Mouse (Mus musculus): ENCODE measurements around the gene Nmnat2. TPM values are rescaled to one million over a fixed set of nuclear protein-coding genes. Genes with fewer than 3 reads are reported as not detected.

Nmnat2 gene
- polyA plus RNA-seq, 1 experiment from 2014 or later = 3.8 TPM

DNA sequence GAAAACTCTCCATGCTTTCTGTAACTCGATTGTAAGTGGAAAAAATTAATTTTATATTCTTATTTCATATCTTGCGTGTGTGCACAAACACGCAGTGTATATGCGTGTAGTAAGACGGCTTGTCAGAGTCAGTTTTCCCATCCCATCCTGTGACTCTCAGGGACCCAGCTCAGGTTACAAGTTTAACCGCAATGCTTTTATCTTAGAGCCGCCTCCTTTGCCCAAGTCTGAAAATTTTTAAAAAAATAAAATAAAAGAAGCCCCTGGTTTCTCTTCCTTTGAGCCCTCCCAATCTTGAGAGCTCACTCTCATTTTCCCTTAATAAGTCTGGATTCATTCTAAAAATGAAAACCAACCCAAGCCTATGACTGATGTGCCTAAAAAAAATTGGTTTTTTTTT is 98.8 kb downstream of the Nmnat2 start:
- H3K36me3 ChIP-seq (ENCODE audit: control insufficient read depth, insufficient read depth, low read length) = no peaks in the 10 kb centered on the region
- ATAC-seq (ENCODE audit: low read depth) = no peak
- no peak overlapping the region for H3K4me2 ChIP-seq (ENCODE audit: low read depth, low read length)
- no peaks in the 10 kb centered on the region for H3K9me3 ChIP-seq (ENCODE audit: control insufficient read depth, low read length)
- H3K9ac ChIP-seq (ENCODE audit: low read length) = no peak overlapping the region
- H3K4me3 ChIP-seq (ENCODE audit: low read length) = no peak overlapping the region
- WGBS = 34% methylated on average over 7 of the region's 7 CpGs
- no peak overlapping the region for H3K27ac ChIP-seq (ENCODE audit: low read length)
- H3K4me1 ChIP-seq (replicated peaks; ENCODE audit: control insufficient read depth, insufficient read depth, low read length) = peaks cover 24% of the 10 kb centered on the region
- no peaks in the 10 kb centered on the region for H3K27me3 ChIP-seq (ENCODE audit: control insufficient read depth, insufficient read depth, low read depth, low read length)

DNA sequence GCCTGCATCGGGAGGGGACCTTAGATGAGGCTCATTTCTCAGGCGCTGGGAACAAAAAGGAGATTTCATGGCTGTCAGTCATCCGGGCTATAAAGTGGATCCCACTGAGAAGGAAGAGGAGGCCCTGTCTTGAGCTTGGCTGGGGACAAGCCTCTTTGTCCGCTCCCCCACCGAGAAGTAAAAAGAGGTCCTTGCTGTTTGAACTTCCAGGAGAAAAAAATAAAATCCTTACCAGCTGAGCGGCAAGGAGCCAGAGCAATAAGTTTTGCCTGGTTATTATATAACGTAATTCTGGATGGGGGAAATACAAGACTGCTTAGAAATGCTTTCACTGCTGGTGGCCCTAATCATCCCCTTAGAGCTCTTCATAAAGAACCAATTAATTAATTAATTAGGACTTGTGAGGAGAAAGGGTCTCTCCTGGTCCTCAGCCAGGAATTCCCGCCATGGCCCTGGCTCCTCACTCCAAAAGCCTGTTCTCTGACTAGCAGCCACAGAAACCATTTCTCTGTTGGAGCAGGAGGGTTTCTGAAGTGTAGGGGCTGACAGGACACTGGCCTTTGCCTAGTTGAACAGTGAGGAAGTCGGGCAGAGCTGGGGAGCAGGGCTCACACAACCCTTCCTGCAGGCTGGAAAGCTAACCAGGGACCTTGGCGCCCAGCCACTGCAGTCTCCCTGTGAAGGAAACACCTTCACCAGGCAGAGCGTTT is 99.5 kb downstream of the Nmnat2 start:
- Histone ChIP-seq H3K36me3 (ENCODE audit: control insufficient read depth, insufficient read depth, low read length) (no peaks in the 10 kb centered on the region), H3K9ac (ENCODE audit: low read length) (0 out of 2 replicates have a peak overlapping the region, but pooled peaks have one; percentile 21), H3K9me3 (ENCODE audit: control insufficient read depth, low read length) (no peaks in the 10 kb centered on the region), H3K4me1 (replicated peaks; ENCODE audit: control insufficient read depth, insufficient read depth, low read length) (peaks cover 20% of the 10 kb centered on the region), H3K4me2 (ENCODE audit: low read depth, low read length) (no peak overlapping the region), H3K27ac (ENCODE audit: low read length) (peak overlapping the region; percentile 60), H3K4me3 (ENCODE audit: low read length) (no peak overlapping the region), H3K27me3 (ENCODE audit: control insufficient read depth, insufficient read depth, low read depth, low read length) (no peaks in the 10 kb centered on the region)
- no peak; the same call in 1 of the 2 replicates for ATAC-seq (ENCODE audit: low read depth)
- 29% methylated on average over 11 of the region's 11 CpGs for WGBS

DNA sequence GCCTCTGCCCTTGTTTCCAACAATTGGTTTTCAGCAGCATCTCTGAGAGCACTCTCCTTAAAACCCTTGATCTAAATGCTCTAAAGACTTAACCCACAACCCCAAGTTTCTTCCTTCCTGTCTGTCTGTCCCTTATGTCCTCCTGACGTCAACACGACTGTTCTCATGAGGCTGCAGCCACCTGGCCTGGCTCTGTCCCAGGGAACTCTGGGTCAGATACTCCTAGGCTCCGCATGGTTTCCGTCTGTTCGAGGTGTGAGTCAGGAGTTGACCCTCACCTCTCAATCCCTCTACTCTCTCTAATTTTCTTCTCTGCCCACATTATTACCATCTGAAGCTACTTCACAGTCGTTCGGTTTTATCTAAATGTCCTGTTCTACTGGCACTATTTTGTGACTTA is 103.5 kb downstream of the Nmnat2 start:
- no peak overlapping the region for H3K9ac ChIP-seq (ENCODE audit: low read length)
- no peak overlapping the region for H3K4me3 ChIP-seq (ENCODE audit: low read length)
- WGBS = 70% methylated on average over 7 of the region's 7 CpGs
- no peak overlapping the region for H3K27ac ChIP-seq (ENCODE audit: low read length)
- H3K4me1 ChIP-seq (replicated peaks; ENCODE audit: control insufficient read depth, insufficient read depth, low read length) = peaks cover 14% of the 10 kb centered on the region
- no peaks in the 10 kb centered on the region for H3K9me3 ChIP-seq (ENCODE audit: control insufficient read depth, low read length)
- ATAC-seq (ENCODE audit: low read depth) = no peak
- H3K27me3 ChIP-seq (ENCODE audit: control insufficient read depth, insufficient read depth, low read depth, low read length) = no peaks in the 10 kb centered on the region
- no peak overlapping the region for H3K4me2 ChIP-seq (ENCODE audit: low read depth, low read length)
- H3K36me3 ChIP-seq (ENCODE audit: control insufficient read depth, insufficient read depth, low read length) = no peaks in the 10 kb centered on the region

DNA sequence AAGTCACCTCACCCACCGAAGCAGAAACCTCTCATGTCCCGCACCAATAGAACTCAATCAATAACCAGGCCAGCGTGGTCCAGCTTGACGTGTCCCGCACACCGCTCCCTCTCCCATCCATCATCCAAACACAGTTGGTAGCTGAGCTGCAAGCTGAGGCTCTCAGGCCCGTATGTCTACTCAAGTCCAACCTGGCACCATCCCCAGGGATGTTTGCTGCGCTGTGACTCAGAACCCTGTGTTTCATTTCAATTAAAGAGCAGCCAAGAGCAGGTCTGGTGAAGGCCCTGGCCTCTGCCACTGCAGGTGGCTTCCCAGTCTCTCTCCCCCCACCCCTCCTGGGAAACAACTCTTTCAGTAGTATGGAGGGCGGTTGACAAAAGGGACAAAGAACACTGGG is 104.8 kb downstream of the Nmnat2 start:
- 70% methylated on average over 9 of the region's 9 CpGs for WGBS
- no peaks in the 10 kb centered on the region for H3K27me3 ChIP-seq (ENCODE audit: control insufficient read depth, insufficient read depth, low read depth, low read length)
- H3K9ac ChIP-seq (ENCODE audit: low read length) = no peak overlapping the region
- ATAC-seq (ENCODE audit: low read depth) = no peak
- no peak overlapping the region for H3K4me3 ChIP-seq (ENCODE audit: low read length)
- H3K36me3 ChIP-seq (ENCODE audit: control insufficient read depth, insufficient read depth, low read length) = no peaks in the 10 kb centered on the region
- no peak overlapping the region for H3K27ac ChIP-seq (ENCODE audit: low read length)
- H3K9me3 ChIP-seq (ENCODE audit: control insufficient read depth, low read length) = no peaks in the 10 kb centered on the region
- H3K4me2 ChIP-seq (ENCODE audit: low read depth, low read length) = no peak overlapping the region
- H3K4me1 ChIP-seq (replicated peaks; ENCODE audit: control insufficient read depth, insufficient read depth, low read length) = peaks cover 4% of the 10 kb centered on the region

DNA sequence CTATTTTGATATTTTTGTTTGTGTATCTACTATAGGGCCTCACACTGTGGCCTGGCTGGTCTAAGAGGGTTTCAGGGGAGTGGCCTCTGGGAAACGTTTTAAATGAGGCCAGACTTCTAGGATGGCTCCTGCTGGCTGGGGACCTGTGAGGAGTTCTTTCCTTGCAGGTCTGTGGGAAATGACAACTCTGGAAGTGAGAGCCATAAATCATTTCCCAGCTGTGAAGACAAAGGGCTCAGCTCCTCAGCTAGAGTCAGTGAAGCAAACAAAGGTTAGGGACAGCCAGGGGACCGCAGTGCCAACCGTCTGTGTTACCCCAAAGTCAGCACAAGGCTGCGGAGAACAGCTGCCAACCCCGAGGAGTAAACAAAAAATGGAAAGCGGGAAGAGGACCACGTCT is 107.8 kb downstream of the Nmnat2 start:
- H3K27ac ChIP-seq (ENCODE audit: low read length) = no peak overlapping the region
- H3K4me2 ChIP-seq (ENCODE audit: low read depth, low read length) = no peak overlapping the region
- no peaks in the 10 kb centered on the region for H3K9me3 ChIP-seq (ENCODE audit: control insufficient read depth, low read length)
- H3K36me3 ChIP-seq (ENCODE audit: control insufficient read depth, insufficient read depth, low read length) = no peaks in the 10 kb centered on the region
- ATAC-seq (ENCODE audit: low read depth) = no peak
- H3K9ac ChIP-seq (ENCODE audit: low read length) = 0 out of 2 replicates have a peak overlapping the region, but pooled peaks have one; percentile 2
- 23% methylated on average over 7 of the region's 7 CpGs for WGBS
- H3K4me3 ChIP-seq (ENCODE audit: low read length) = no peak overlapping the region
- H3K27me3 ChIP-seq (ENCODE audit: control insufficient read depth, insufficient read depth, low read depth, low read length) = no peaks in the 10 kb centered on the region
- peaks cover 12% of the 10 kb centered on the region; the same call in 1 of the 2 replicates for H3K4me1 ChIP-seq (replicated peaks; ENCODE audit: control insufficient read depth, insufficient read depth, low read length)

DNA sequence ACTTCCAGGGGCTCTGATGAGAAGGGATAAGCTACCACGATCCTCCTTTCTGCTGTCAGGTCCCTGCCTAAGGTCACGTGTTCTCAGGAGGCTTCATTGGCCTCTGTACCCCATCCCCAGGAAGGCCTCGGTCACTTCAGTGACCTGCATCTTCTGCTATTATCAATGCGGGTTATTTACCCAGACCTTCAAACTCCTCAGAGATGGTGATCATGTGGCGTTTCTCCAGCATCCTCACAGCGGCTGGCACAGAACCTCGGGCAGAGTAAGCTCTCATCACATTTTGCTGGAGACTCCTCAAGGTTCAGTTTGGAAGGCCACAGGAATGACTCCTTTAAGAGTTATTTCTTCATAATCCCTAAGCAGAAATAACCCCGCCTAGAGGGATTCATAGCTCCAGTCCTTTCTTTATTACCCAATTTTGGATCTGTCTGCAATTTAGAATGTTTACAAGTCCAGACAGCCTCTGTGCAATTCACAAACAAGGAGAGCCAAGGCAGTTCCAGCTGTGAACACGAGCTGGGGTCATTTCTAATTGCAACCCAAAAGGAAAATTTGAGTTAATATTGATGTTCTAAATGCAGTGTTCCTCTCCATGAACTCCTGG is 110.1 kb downstream of the Nmnat2 start:
- Histone ChIP-seq H3K4me2 (ENCODE audit: low read depth, low read length) (no peak overlapping the region), H3K4me3 (ENCODE audit: low read length) (no peak overlapping the region), H3K27me3 (ENCODE audit: control insufficient read depth, insufficient read depth, low read depth, low read length) (no peaks in the 10 kb centered on the region), H3K4me1 (replicated peaks; ENCODE audit: control insufficient read depth, insufficient read depth, low read length) (peaks cover 14% of the 10 kb centered on the region), H3K9me3 (ENCODE audit: control insufficient read depth, low read length) (no peaks in the 10 kb centered on the region), H3K9ac (ENCODE audit: low read length) (peak overlapping the region; percentile 21; the same call in 1 of the 2 replicates), H3K36me3 (ENCODE audit: control insufficient read depth, insufficient read depth, low read length) (no peaks in the 10 kb centered on the region), H3K27ac (ENCODE audit: low read length) (peak overlapping the region; percentile 96)
- ATAC-seq (ENCODE audit: low read depth) = peak; percentile 29
- 61% methylated on average over 9 of the region's 9 CpGs for WGBS

DNA sequence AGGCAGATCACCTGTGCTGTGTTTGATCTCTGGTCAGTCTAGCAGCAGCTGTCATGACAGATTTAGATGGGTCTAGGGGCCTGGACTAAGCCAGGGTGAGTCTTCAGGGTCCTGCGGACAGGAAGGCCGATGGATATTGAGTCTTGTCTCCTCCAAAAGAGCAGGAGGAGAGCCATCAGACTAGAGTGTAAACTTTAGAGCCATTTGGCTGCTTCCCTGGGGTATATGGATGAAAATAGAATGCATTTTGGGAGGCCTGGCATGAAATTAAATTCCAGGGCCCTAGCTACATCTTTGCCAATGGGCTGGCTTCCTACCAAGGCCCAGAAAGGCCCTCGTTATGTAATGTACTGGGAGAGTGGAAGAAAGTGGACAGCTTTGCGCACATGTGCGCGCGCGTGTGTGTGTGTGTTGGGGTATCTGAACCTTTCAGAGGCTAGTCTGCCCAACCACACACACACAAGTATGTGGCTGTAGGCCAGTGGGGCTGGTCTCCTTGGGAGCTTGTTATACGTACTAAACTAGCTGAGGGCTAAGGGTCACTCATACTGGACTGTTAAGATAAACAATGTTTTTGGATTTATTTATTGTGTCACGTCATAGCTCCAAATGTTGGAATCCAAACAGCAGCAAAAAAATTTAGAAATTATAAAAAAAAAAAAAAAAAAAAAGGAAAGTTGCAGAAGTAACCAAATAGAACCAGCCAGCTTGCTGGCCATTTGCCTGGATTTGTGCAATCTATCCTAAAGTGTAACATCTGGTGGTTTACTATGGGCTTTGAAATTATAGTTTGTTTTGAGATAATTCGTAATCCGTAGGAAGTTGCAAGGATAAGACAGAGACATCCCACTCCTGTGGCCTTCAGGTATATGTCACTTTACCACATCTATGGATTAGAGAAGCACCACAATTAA is 110.9 kb downstream of the Nmnat2 start:
- Histone ChIP-seq H3K27ac (ENCODE audit: low read length) (peak overlapping the region; percentile 96), H3K36me3 (ENCODE audit: control insufficient read depth, insufficient read depth, low read length) (no peaks in the 10 kb centered on the region), H3K4me3 (ENCODE audit: low read length) (no peak overlapping the region), H3K27me3 (ENCODE audit: control insufficient read depth, insufficient read depth, low read depth, low read length) (no peaks in the 10 kb centered on the region), H3K4me1 (replicated peaks; ENCODE audit: control insufficient read depth, insufficient read depth, low read length) (peaks cover 17% of the 10 kb centered on the region), H3K4me2 (ENCODE audit: low read depth, low read length) (no peak overlapping the region), H3K9ac (ENCODE audit: low read length) (no peak overlapping the region), H3K9me3 (ENCODE audit: control insufficient read depth, low read length) (no peaks in the 10 kb centered on the region)
- WGBS = 47% methylated on average over 12 of the region's 12 CpGs
- ATAC-seq (ENCODE audit: low read depth) = peak; percentile 88

DNA sequence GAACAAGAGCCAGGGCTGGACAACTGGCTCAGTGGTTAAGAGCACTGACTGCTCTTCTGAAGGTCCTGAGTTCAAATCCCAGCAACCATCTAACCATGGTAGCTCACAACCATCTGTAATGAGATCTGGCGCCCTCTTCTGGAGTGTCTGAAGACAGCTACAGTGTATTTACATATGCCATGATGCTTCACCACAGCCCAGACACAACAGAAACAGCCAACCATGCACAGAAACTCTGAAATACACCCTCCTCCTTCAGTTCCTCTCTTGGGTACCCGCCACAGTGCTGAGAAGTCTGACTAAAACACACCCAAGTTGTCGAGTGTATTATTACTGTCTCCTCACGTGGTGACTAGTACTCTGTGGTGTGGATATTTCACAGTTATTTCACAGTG is 111.6 kb downstream of the Nmnat2 start:
- no peak overlapping the region for H3K4me3 ChIP-seq (ENCODE audit: low read length)
- WGBS = 73% methylated on average over 4 of the region's 4 CpGs
- H3K27ac ChIP-seq (ENCODE audit: low read length) = peak overlapping the region; percentile 85

DNA sequence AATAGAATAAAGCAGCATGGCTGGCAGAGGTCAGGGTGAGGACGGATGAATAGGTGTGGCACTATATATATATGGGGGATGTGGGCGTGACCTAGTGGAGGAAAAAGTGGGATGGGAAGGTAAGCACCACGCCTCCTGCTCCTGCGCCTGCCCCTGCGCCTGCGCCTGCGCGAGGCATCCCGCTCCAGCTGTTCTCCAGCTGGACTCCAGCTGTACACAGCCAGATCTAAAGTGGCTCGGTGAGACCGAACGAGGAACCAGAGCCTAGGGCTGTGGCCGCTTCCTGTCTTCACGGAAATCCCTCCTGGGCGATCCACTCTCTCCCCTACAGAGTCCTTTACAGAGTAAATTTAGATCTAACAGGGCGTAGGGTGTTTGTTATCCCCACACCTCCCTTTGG is 116.8 kb downstream of the Nmnat2 start:
- peaks cover 4% of the 10 kb centered on the region; the same call in 1 of the 2 replicates for H3K27me3 ChIP-seq (ENCODE audit: control insufficient read depth, insufficient read depth, low read depth, low read length)
- peak overlapping the region; percentile 55; the same call in 1 of the 2 replicates for H3K27ac ChIP-seq (ENCODE audit: low read length)
- H3K4me1 ChIP-seq (replicated peaks; ENCODE audit: control insufficient read depth, insufficient read depth, low read length) = peaks cover 10% of the 10 kb centered on the region
- no peak overlapping the region for H3K4me3 ChIP-seq (ENCODE audit: low read length)
- H3K9ac ChIP-seq (ENCODE audit: low read length) = no peak overlapping the region
- ATAC-seq (ENCODE audit: low read depth) = peak; percentile 44
- H3K9me3 ChIP-seq (ENCODE audit: control insufficient read depth, low read length) = no peaks in the 10 kb centered on the region
- peak overlapping the region; percentile 19 for H3K4me2 ChIP-seq (ENCODE audit: low read depth, low read length)
- WGBS = 35% methylated on average over 16 of the region's 16 CpGs
- no peaks in the 10 kb centered on the region for H3K36me3 ChIP-seq (ENCODE audit: control insufficient read depth, insufficient read depth, low read length)

More for the DNA sequence above, 111.6 kb downstream of the Nmnat2 start:
- no peak for ATAC-seq (ENCODE audit: low read depth)
- peaks cover 17% of the 10 kb centered on the region for H3K4me1 ChIP-seq (replicated peaks; ENCODE audit: control insufficient read depth, insufficient read depth, low read length)
- no peaks in the 10 kb centered on the region for H3K36me3 ChIP-seq (ENCODE audit: control insufficient read depth, insufficient read depth, low read length)
- no peak overlapping the region for H3K9ac ChIP-seq (ENCODE audit: low read length)
- H3K27me3 ChIP-seq (ENCODE audit: control insufficient read depth, insufficient read depth, low read depth, low read length) = no peaks in the 10 kb centered on the region
- no peak overlapping the region for H3K4me2 ChIP-seq (ENCODE audit: low read depth, low read length)
- no peaks in the 10 kb centered on the region for H3K9me3 ChIP-seq (ENCODE audit: control insufficient read depth, low read length)
